Mouse (Mus musculus) small intestine, adult 2 months (tissue): ENCODE measurements around the gene Lypd5.

Experiments used
- CTCF ChIP-seq: fragments of 200-500 bp; IDR thresholded peaks from 2 replicates; pipeline ENCODE4 v1.5.1; 2012; ENCODE audit warnings: low read depth, mild to moderate bottlenecking, control low read depth, inconsistent platforms, low read length, moderate library complexity, mixed read lengths; ENCODE audit not compliant: insufficient replicate concordance, insufficient read length; ENCODE audit errors: extremely low read depth
- POLR2A ChIP-seq: fragments of 200-500 bp; IDR thresholded peaks from 2 replicates; pipeline ENCODE4 v1.6.1; 2012; ENCODE audit warnings: low read depth, mild to moderate bottlenecking, control low read depth, inconsistent platforms, low read length, moderate library complexity

DNA sequence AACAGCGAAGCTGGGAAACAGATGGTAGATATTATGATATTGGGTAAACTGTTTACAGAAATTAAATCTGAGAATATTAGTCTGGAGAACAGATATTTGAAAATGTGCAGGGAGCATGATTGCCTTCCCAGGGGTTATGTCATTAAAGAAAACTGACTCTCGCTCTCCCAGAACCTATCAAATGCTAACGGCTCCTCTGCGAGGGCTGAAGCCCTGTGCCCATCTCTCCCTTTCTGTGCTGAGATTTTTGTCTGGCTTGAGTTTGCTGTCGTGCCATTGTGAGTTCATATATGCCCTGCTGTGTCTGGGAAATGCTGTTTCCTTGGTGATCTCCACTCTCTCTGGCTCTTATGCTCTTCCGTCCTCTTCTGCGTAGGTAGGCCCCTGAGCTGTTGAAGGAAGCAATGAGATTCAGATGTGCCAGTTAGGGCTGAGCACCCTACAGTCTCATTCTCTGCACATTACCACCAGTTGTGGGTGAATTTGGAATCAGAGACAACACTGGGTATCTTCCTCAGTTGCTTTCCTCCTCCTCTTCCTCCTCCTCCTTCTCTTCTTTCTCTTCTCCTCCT, 5.2 kb upstream of the Lypd5 start:
- TF ChIP-seq CTCF (no peak), POLR2A (no peak)
